22 mouse cellular contexts compared by ENCODE assay signal in the genomic region with DNA sequence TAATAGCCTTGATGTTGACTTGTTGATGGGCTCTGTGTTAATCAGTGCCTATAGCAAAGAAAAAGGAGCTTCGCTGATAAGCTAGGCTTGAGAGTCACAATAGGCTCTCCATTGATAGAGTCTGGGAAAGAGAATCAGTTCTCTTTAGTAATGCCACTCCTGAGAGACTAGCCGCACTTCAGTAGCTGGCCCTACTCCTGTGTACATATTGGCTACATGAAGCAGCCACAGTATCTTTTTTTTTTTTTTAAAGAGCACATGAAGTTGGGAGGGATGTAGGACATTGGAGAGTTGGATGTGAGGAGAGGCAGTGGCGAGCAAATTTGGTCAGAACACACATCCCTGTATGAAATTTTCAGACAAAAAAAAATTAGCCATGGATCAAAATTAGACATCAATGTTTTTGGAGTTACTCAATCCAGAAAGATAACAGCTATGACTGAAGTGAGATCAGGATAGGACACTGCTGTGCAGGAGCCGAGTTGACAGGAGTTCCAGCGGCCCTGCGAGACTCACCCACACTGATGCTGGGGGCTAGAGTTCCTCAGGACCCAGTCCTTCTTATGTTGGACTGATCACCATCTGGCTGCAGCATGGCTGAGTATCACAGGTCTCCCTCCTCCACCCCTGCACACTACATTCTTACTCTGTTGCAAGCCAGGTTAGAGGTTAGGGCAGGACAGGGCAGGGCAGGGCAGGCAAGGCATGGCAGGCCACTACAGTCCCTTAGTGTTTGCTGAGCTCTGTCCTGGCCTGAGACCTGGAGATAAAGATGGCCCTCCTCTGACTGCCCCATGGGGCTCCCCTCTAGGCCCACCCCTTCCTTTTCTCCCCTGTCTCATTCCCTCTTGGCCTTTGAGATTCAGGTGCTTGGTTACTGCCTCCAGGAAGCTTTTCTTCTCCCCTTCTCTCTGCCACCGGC. TPM values are rescaled to one million over a fixed set of nuclear protein-coding genes. Genes with fewer than 3 reads are reported as not detected.
DNase-seq lines count a peak whose midpoint lies in the region; ATAC-seq and TF ChIP-seq lines count a peak whose summit lies in the region.
"Had no signal": no experiment of that assay in that cellular context is flagged by ENCODE, and none has a peak within 500 bp of the region (broad histone marks: within the 10 kb centered on the region; RNA-seq: fewer than 3 reads in every experiment).

No protein-coding gene starts in this region.

- TF ChIP-seq CTCF in lung, embryonic 14.5 days (IDR thresholded peaks at IDR 0.05; ENCODE audit: low read depth) = no peak

- no peak for DNase-seq in limb, embryonic 10.5 days (ENCODE audit: low spot score)
- DNase-seq in lung, embryonic 14.5 days = peak; percentile 16
- DNase-seq in embryo, embryonic 10 days (ENCODE audit: low spot score) = no peak
- DNase-seq: cerebellum, postnatal 25 days; heart, postnatal 36 days; kidney, adult 8-10 months; kidney, postnatal 4 days; retina, postnatal 1 day; thymus, adult 18-20 months had no signal

- no peaks in the 10 kb centered on the region for H3K36me3 ChIP-seq in limb, embryonic 15.5 days
- no peaks in the 10 kb centered on the region for H3K36me3 ChIP-seq in limb, embryonic 10.5 days
- no peaks in the 10 kb centered on the region for H3K36me3 ChIP-seq in liver, embryonic 12.5 days
- no peaks in the 10 kb centered on the region for H3K36me3 ChIP-seq in lung, embryonic 14.5 days (ENCODE audit: insufficient read depth)
- no peaks in the 10 kb centered on the region for H3K36me3 ChIP-seq in neural tube, embryonic 15.5 days
- H3K36me3 ChIP-seq: heart, embryonic 12.5 days; midbrain, embryonic 13.5 days had no signal

- H3K27ac ChIP-seq in limb, embryonic 15.5 days = no peak overlapping the region
- H3K27ac ChIP-seq in limb, embryonic 10.5 days = no peak overlapping the region
- H3K27ac ChIP-seq in liver, embryonic 12.5 days = peak overlapping the region; percentile 65
- H3K27ac ChIP-seq in lung, embryonic 14.5 days (ENCODE audit: low read depth) = no peak overlapping the region
- no peak overlapping the region for H3K27ac ChIP-seq in neural tube, embryonic 15.5 days (replicated peaks)
- H3K27ac ChIP-seq: hindbrain, postnatal 0 days; macrophage; midbrain, embryonic 13.5 days had no signal

- H3K9ac ChIP-seq in limb, embryonic 15.5 days = no peak overlapping the region
- peak overlapping the region; percentile 13; the same call in 1 of the 2 replicates for H3K9ac ChIP-seq in liver, embryonic 12.5 days
- H3K9ac ChIP-seq in lung, embryonic 14.5 days = no peak overlapping the region
- H3K9ac ChIP-seq in neural tube, embryonic 15.5 days (replicated peaks) = no peak overlapping the region
- H3K9ac ChIP-seq: heart, embryonic 12.5 days; midbrain, embryonic 13.5 days had no signal

- H3K4me2 ChIP-seq in limb, embryonic 15.5 days = no peak overlapping the region
- peak overlapping the region; percentile 47 for H3K4me2 ChIP-seq in liver, embryonic 12.5 days
- H3K4me2 ChIP-seq in lung, embryonic 14.5 days = no peak overlapping the region
- H3K4me2 ChIP-seq in neural tube, embryonic 15.5 days = no peak overlapping the region
- H3K4me2 ChIP-seq: heart, embryonic 12.5 days; midbrain, embryonic 13.5 days had no signal

- ATAC-seq in limb, embryonic 15.5 days (ENCODE audit: insufficient number of reproducible peaks, low FRiP score, low TSS enrichment, low read depth) = 0 out of 2 replicates have a peak, but pooled peaks have one; percentile 13
- peak; percentile 53 for ATAC-seq in liver, embryonic 12.5 days
- peak; percentile 63 for ATAC-seq in lung, embryonic 14.5 days (ENCODE audit: insufficient read depth)
- 0 out of 2 replicates have a peak, but pooled peaks have one; percentile 18 for ATAC-seq in megakaryocyte-erythroid progenitor cell, adult 5-6 weeks (replicated peaks; ENCODE audit: low FRiP score, low TSS enrichment, poor library complexity, severe bottlenecking)
- no peak for ATAC-seq in neural tube, embryonic 15.5 days (ENCODE audit: low FRiP score)
- ATAC-seq: forebrain, embryonic 14.5 days; hindbrain, postnatal 0 days; midbrain, embryonic 13.5 days had no signal

- H3K4me3 ChIP-seq in limb, embryonic 15.5 days = no peak overlapping the region
- H3K4me3 ChIP-seq in limb, embryonic 10.5 days = no peak overlapping the region
- H3K4me3 ChIP-seq in liver, embryonic 12.5 days = peak overlapping the region; percentile 44
- H3K4me3 ChIP-seq in lung, embryonic 14.5 days (ENCODE audit: low read depth, low read length) = no peak overlapping the region
- H3K4me3 ChIP-seq in neural tube, embryonic 15.5 days (replicated peaks) = no peak overlapping the region
- H3K4me3 ChIP-seq: heart, embryonic 12.5 days; midbrain, embryonic 13.5 days had no signal

- H3K4me1 ChIP-seq in limb, embryonic 15.5 days = no peaks in the 10 kb centered on the region
- no peaks in the 10 kb centered on the region for H3K4me1 ChIP-seq in limb, embryonic 10.5 days
- H3K4me1 ChIP-seq in liver, embryonic 12.5 days = no peaks in the 10 kb centered on the region
- no peaks in the 10 kb centered on the region for H3K4me1 ChIP-seq in lung, embryonic 14.5 days (ENCODE audit: insufficient read depth)
- no peaks in the 10 kb centered on the region for H3K4me1 ChIP-seq in neural tube, embryonic 15.5 days
- H3K4me1 ChIP-seq: heart, embryonic 12.5 days; midbrain, embryonic 13.5 days had no signal

- 87% methylated on average over 7 of the region's 7 CpGs for WGBS in limb, embryonic 15.5 days
- WGBS in limb, embryonic 10.5 days = 86% methylated on average over 7 of the region's 7 CpGs
- WGBS in liver, embryonic 12.5 days (ENCODE audit: insufficient replicate concordance) = 65% methylated on average over 7 of the region's 7 CpGs
- 63% methylated on average over 7 of the region's 7 CpGs for WGBS in lung, embryonic 14.5 days
- 83% methylated on average over 7 of the region's 7 CpGs for WGBS in neural tube, embryonic 15.5 days

- H3K27me3 ChIP-seq in limb, embryonic 15.5 days = no peaks in the 10 kb centered on the region
- H3K27me3 ChIP-seq in limb, embryonic 10.5 days (ENCODE audit: low read depth, poor library complexity, severe bottlenecking) = no peaks in the 10 kb centered on the region
- H3K27me3 ChIP-seq in liver, embryonic 12.5 days (replicated peaks) = no peaks in the 10 kb centered on the region
- H3K27me3 ChIP-seq in lung, embryonic 14.5 days (ENCODE audit: insufficient read depth, low read length) = no peaks in the 10 kb centered on the region
- no peaks in the 10 kb centered on the region for H3K27me3 ChIP-seq in neural tube, embryonic 15.5 days (replicated peaks)
- H3K27me3 ChIP-seq: heart, embryonic 12.5 days; midbrain, embryonic 13.5 days had no signal

- H3K9me3 ChIP-seq in limb, embryonic 15.5 days = no peaks in the 10 kb centered on the region
- H3K9me3 ChIP-seq in limb, embryonic 10.5 days (replicated peaks) = no peaks in the 10 kb centered on the region
- no peaks in the 10 kb centered on the region for H3K9me3 ChIP-seq in liver, embryonic 12.5 days (replicated peaks)
- no peaks in the 10 kb centered on the region for H3K9me3 ChIP-seq in lung, embryonic 14.5 days (ENCODE audit: low read depth, low read length)
- no peaks in the 10 kb centered on the region for H3K9me3 ChIP-seq in neural tube, embryonic 15.5 days (replicated peaks)
- H3K9me3 ChIP-seq: heart, embryonic 12.5 days had no signal

RNA-seq across cellular contexts. Expression of a gene that starts 1.6 kb away (rescaled TPM):
- 0.77 and 4.1 TPM in 2 replicates for polyA plus RNA-seq in limb, embryonic 15.5 days (2015; fragmentation: Nextera tagmentation; extraction: Ambion mirVana)
- polyA plus RNA-seq in limb, embryonic 10.5 days (2016; fragmentation: Nextera tagmentation; extraction: Ambion mirVana) = 0.09 TPM in 1 of 2 replicates, not detected in the other
- polyA plus RNA-seq in liver, embryonic 12.5 days (2016; fragmentation: Nextera tagmentation; extraction: Ambion mirVana) = 1,015 and 1,058 TPM in 2 replicates
- polyA plus RNA-seq in lung, embryonic 14.5 days (2014; fragmentation: Nextera tagmentation; extraction: Ambion mirVana) = 0.27 and 1.3 TPM in 2 replicates
- not detected in 2 replicates for total RNA-seq in megakaryocyte-erythroid progenitor cell, adult 5-6 weeks (2014; fragmentation: Nextera tagmentation)
- not detected in 2 replicates for total RNA-seq in megakaryocyte-erythroid progenitor cell, adult 5-6 weeks (2017)
- 0.42 and 3.6 TPM in 2 replicates for polyA plus RNA-seq in neural tube, embryonic 15.5 days (2015; fragmentation: Nextera tagmentation; extraction: Ambion mirVana)
- total RNA-seq: ES-E14; gastrocnemius, postnatal 4 days; heart, postnatal 36 days; hindbrain, postnatal 0 days; layer of hippocampus, postnatal 25 days; left cerebral cortex, postnatal 25 days had no signal
- polyA plus RNA-seq: forebrain, embryonic 14.5 days; hindbrain, postnatal 0 days; macrophage had no signal

RNA-seq across cellular contexts. Expression of a gene that starts 20.6 kb away (rescaled TPM):
- polyA plus RNA-seq in limb, embryonic 15.5 days (2015; fragmentation: Nextera tagmentation; extraction: Ambion mirVana) = not detected in 2 replicates
- polyA plus RNA-seq in limb, embryonic 10.5 days (2016; fragmentation: Nextera tagmentation; extraction: Ambion mirVana) = not detected in 2 replicates
- not detected in 2 replicates for polyA plus RNA-seq in liver, embryonic 12.5 days (2016; fragmentation: Nextera tagmentation; extraction: Ambion mirVana)
- polyA plus RNA-seq in lung, embryonic 14.5 days (2014; fragmentation: Nextera tagmentation; extraction: Ambion mirVana) = not detected in 2 replicates
- total RNA-seq in megakaryocyte-erythroid progenitor cell, adult 5-6 weeks (2014; fragmentation: Nextera tagmentation) = not detected in 2 replicates
- not detected in 2 replicates for total RNA-seq in megakaryocyte-erythroid progenitor cell, adult 5-6 weeks (2017)
- polyA plus RNA-seq in neural tube, embryonic 15.5 days (2015; fragmentation: Nextera tagmentation; extraction: Ambion mirVana) = 0.09 TPM in 1 of 2 replicates, not detected in the other
- total RNA-seq: ES-E14; gastrocnemius, postnatal 4 days; heart, postnatal 36 days; hindbrain, postnatal 0 days; layer of hippocampus, postnatal 25 days; left cerebral cortex, postnatal 25 days had no signal
- polyA plus RNA-seq: forebrain, embryonic 14.5 days; heart, embryonic 12.5 days; hindbrain, postnatal 0 days; macrophage; midbrain, embryonic 13.5 days had no signal

RNA-seq across cellular contexts. Expression of a gene that starts 24.1 kb away (rescaled TPM):
- polyA plus RNA-seq in limb, embryonic 15.5 days (2015; fragmentation: Nextera tagmentation; extraction: Ambion mirVana) = 0.23 TPM in 1 of 2 replicates, not detected in the other
- polyA plus RNA-seq in limb, embryonic 10.5 days (2016; fragmentation: Nextera tagmentation; extraction: Ambion mirVana) = not detected in 2 replicates
- 24.0 and 26.4 TPM in 2 replicates for polyA plus RNA-seq in liver, embryonic 12.5 days (2016; fragmentation: Nextera tagmentation; extraction: Ambion mirVana)
- polyA plus RNA-seq in lung, embryonic 14.5 days (2014; fragmentation: Nextera tagmentation; extraction: Ambion mirVana) = 0.08 TPM in 1 of 2 replicates, not detected in the other
- not detected in 2 replicates for total RNA-seq in megakaryocyte-erythroid progenitor cell, adult 5-6 weeks (2014; fragmentation: Nextera tagmentation)
- total RNA-seq in megakaryocyte-erythroid progenitor cell, adult 5-6 weeks (2017) = not detected in 2 replicates
- polyA plus RNA-seq in neural tube, embryonic 15.5 days (2015; fragmentation: Nextera tagmentation; extraction: Ambion mirVana) = 0.04 and 0.24 TPM in 2 replicates
- total RNA-seq: ES-E14; heart, postnatal 36 days; hindbrain, postnatal 0 days; layer of hippocampus, postnatal 25 days; left cerebral cortex, postnatal 25 days had no signal
- polyA plus RNA-seq: macrophage; midbrain, embryonic 13.5 days had no signal

RNA-seq across cellular contexts. Expression of a gene that starts 39.9 kb away (rescaled TPM):
- polyA plus RNA-seq in limb, embryonic 15.5 days (2015; fragmentation: Nextera tagmentation; extraction: Ambion mirVana) = not detected in 2 replicates
- not detected in 2 replicates for polyA plus RNA-seq in limb, embryonic 10.5 days (2016; fragmentation: Nextera tagmentation; extraction: Ambion mirVana)
- polyA plus RNA-seq in liver, embryonic 12.5 days (2016; fragmentation: Nextera tagmentation; extraction: Ambion mirVana) = 0.13 and 0.21 TPM in 2 replicates
- polyA plus RNA-seq in lung, embryonic 14.5 days (2014; fragmentation: Nextera tagmentation; extraction: Ambion mirVana) = not detected in 2 replicates
- not detected in 2 replicates for total RNA-seq in megakaryocyte-erythroid progenitor cell, adult 5-6 weeks (2014; fragmentation: Nextera tagmentation)
- total RNA-seq in megakaryocyte-erythroid progenitor cell, adult 5-6 weeks (2017) = not detected in 2 replicates
- not detected in 2 replicates for polyA plus RNA-seq in neural tube, embryonic 15.5 days (2015; fragmentation: Nextera tagmentation; extraction: Ambion mirVana)
- total RNA-seq: ES-E14; gastrocnemius, postnatal 4 days; heart, postnatal 36 days; hindbrain, postnatal 0 days; layer of hippocampus, postnatal 25 days; left cerebral cortex, postnatal 25 days had no signal
- polyA plus RNA-seq: forebrain, embryonic 14.5 days; heart, embryonic 12.5 days; hindbrain, postnatal 0 days; macrophage; midbrain, embryonic 13.5 days had no signal

Comparison
In these comparisons a context has a peak if more than half of its experiments do, and no peak if none do; other contexts are left out.
1. RNA of a gene that starts 1.6 kb away (polyA plus RNA-seq): 1,015 to 1,058 TPM in liver, embryonic 12.5 days; 0.77 to 4.1 TPM in limb, embryonic 15.5 days, 0.27 to 1.3 TPM in lung, embryonic 14.5 days, 0.42 to 3.6 TPM in neural tube, embryonic 15.5 days and 0.09 TPM in limb, embryonic 10.5 days; every median in the first group is over 100 times any median in the second.
2. RNA of a gene that starts 24.1 kb away (polyA plus RNA-seq): 24.0 to 26.4 TPM in liver, embryonic 12.5 days; 0.23 TPM in limb, embryonic 15.5 days, 0.08 TPM in lung, embryonic 14.5 days, 0.04 to 0.24 TPM in neural tube, embryonic 15.5 days and not detected in limb, embryonic 10.5 days; every median in the first group is over 10 times any median in the second.